Mouse (Mus musculus) brown adipose tissue, adult 24 weeks (tissue): ENCODE measurements around the gene Tes3-ps. TPM values are rescaled to one million over a fixed set of nuclear protein-coding genes. Genes with fewer than 3 reads are reported as not detected.

Source experiments
- H3K27ac ChIP-seq: fragments of 200-500 bp; replicated peaks from 2 replicates; pipeline ENCODE4 v1.5.1; 2012; ENCODE audit warnings: low read depth, mild to moderate bottlenecking, low read length
- H3K4me1 ChIP-seq: fragments of 200-500 bp; 2 replicates; pipeline ENCODE4 v1.6.1; 2012; ENCODE audit warnings: low read length, mixed read lengths; ENCODE audit not compliant: control insufficient read depth, insufficient read depth, insufficient read length
- H3K4me3 ChIP-seq: fragments of 200-500 bp; 2 replicates; pipeline ENCODE4 v1.5.1; 2012; ENCODE audit warnings: low read depth, mild to moderate bottlenecking, low read length, moderate library complexity; ENCODE audit not compliant: insufficient read depth
- polyA plus RNA-seq: library from polyadenylated mRNA; stranded (reverse); fragments of >200 nt; gene quantifications from 2 replicates; pipeline ENCODE4 v1.2.4, GENCODE M21; 2012; ENCODE audit not compliant: missing spikeins, insufficient read depth, insufficient read length

Tes3-ps gene
- polyA plus RNA-seq, 1 experiment, result 2.0 TPM

GRCm38 (mm10) chr13:49472676-49473005 lies 20.5 kb upstream of the Tes3-ps start:
- Histone ChIP-seq H3K4me1 (peaks cover 10% of the 10 kb centered on the region), H3K4me3 (no peak overlapping the region), H3K27ac (no peak overlapping the region)

- Histone ChIP-seq H3K27ac (no peak overlapping the region), H3K4me3 (no peak overlapping the region), H3K4me1 (peaks cover 6% of the 10 kb centered on the region; the same call in 1 of the 2 replicates)
Measured at GRCm38 (mm10) chr13:49477887-49478286, 15.2 kb upstream of the Tes3-ps start.

GRCm38 (mm10) chr13:49478851-49479374 lies 14.2 kb upstream of the Tes3-ps start:
- no peak overlapping the region for H3K4me3 ChIP-seq
- peaks cover 6% of the 10 kb centered on the region; the same call in 1 of the 2 replicates for H3K4me1 ChIP-seq
- H3K27ac ChIP-seq, result peak overlapping the region; percentile 73; the same call in 1 of the 2 replicates

GRCm38 (mm10) chr13:49479399-49479798 lies 13.7 kb upstream of the Tes3-ps start:
- H3K27ac ChIP-seq, result peak overlapping the region; percentile 73
- no peak overlapping the region for H3K4me3 ChIP-seq
- peaks cover 6% of the 10 kb centered on the region; the same call in 1 of the 2 replicates for H3K4me1 ChIP-seq

GRCm38 (mm10) chr13:49480057-49480456 lies 13.1 kb upstream of the Tes3-ps start:
- H3K4me3 ChIP-seq, result no peak overlapping the region

GRCm38 (mm10) chr13:49480551-49480950 lies 12.6 kb upstream of the Tes3-ps start:
- Histone ChIP-seq H3K4me3 (no peak overlapping the region), H3K4me1 (peaks cover 6% of the 10 kb centered on the region; the same call in 1 of the 2 replicates), H3K27ac (peak overlapping the region; percentile 97)

More at GRCm38 (mm10) chr13:49480057-49480456, 13.1 kb upstream of the Tes3-ps start:
- Histone ChIP-seq H3K27ac (no peak overlapping the region), H3K4me1 (peaks cover 6% of the 10 kb centered on the region; the same call in 1 of the 2 replicates)

GRCm38 (mm10) chr13:49485388-49485787 lies 7.7 kb upstream of the Tes3-ps start:
- Histone ChIP-seq H3K27ac (no peak overlapping the region), H3K4me1 (0 out of 2 replicates have a peak, but pooled peaks cover 4% of the 10 kb centered on the region), H3K4me3 (no peak overlapping the region)

- H3K4me3 ChIP-seq, result peak within 1 kb of the TSS; percentile 55
- peak within 1 kb of the TSS; percentile 94 for H3K27ac ChIP-seq
- peaks cover 4% of the 10 kb centered on the region for H3K4me1 ChIP-seq
Measured at GRCm38 (mm10) chr13:49504510-49504909, 11.4 kb downstream of the Tes3-ps start, which contains the start of gene Ecm2. Gene Ecm2, plus strand, starts transcription at chr13:49504810.

- Histone ChIP-seq H3K4me3 (peak overlapping the region; percentile 55), H3K27ac (peak overlapping the region; percentile 94), H3K4me1 (peaks cover 4% of the 10 kb centered on the region)
Measured at GRCm38 (mm10) chr13:49505776-49506175, 12.7 kb downstream of the Tes3-ps start.

GRCm38 (mm10) chr13:49507176-49507575 lies 14.1 kb downstream of the Tes3-ps start:
- H3K4me3 ChIP-seq, result no peak overlapping the region
- H3K4me1 ChIP-seq, result peaks cover 4% of the 10 kb centered on the region
- peak overlapping the region; percentile 95 for H3K27ac ChIP-seq

- H3K4me1 ChIP-seq, result peaks cover 3% of the 10 kb centered on the region
- H3K4me3 ChIP-seq, result no peak overlapping the region
- no peak overlapping the region for H3K27ac ChIP-seq
Measured at GRCm38 (mm10) chr13:49518761-49519160, 25.6 kb downstream of the Tes3-ps start.

GRCm38 (mm10) chr13:49526235-49526634 lies 33.1 kb downstream of the Tes3-ps start:
- H3K27ac ChIP-seq, result no peak overlapping the region

GRCm38 (mm10) chr13:49530636-49531035 lies 37.5 kb downstream of the Tes3-ps start:
- H3K27ac ChIP-seq, result no peak overlapping the region
- no peaks in the 10 kb centered on the region for H3K4me1 ChIP-seq
- H3K4me3 ChIP-seq, result no peak overlapping the region

More at GRCm38 (mm10) chr13:49526235-49526634, 33.1 kb downstream of the Tes3-ps start:
- H3K4me3 ChIP-seq, result no peak overlapping the region
- no peaks in the 10 kb centered on the region for H3K4me1 ChIP-seq

GRCm38 (mm10) chr13:49536946-49537345 lies 43.8 kb downstream of the Tes3-ps start:
- Histone ChIP-seq H3K27ac (no peak overlapping the region), H3K4me3 (no peak overlapping the region)

GRCm38 (mm10) chr13:49538693-49539092 lies 45.6 kb downstream of the Tes3-ps start:
- Histone ChIP-seq H3K4me3 (no peak overlapping the region), H3K4me1 (no peaks in the 10 kb centered on the region), H3K27ac (no peak overlapping the region)

More at GRCm38 (mm10) chr13:49536946-49537345, 43.8 kb downstream of the Tes3-ps start:
- no peaks in the 10 kb centered on the region for H3K4me1 ChIP-seq

- Histone ChIP-seq H3K4me3 (no peak within 1 kb of the TSS), H3K4me1 (no peaks in the 10 kb centered on the region), H3K27ac (no peak within 1 kb of the TSS)
Measured at GRCm38 (mm10) chr13:49544279-49544678, 51.2 kb downstream of the Tes3-ps start, which contains the start of gene Aspn. Gene Aspn, plus strand, starts transcription at chr13:49544443.
